Mouse (Mus musculus) left cerebral cortex, adult 11 months (tissue): ENCODE results near the gene Kcnq4.
A peak's percentile ranks its signal among the peaks of the same experiment; 100 is the strongest.

Experiments used
- DNase-seq: peaks from one replicate; pipeline ENCODE4 v3.0.0; 2022; ENCODE audit warnings: low spot score

Kcnq4 gene

DNA sequence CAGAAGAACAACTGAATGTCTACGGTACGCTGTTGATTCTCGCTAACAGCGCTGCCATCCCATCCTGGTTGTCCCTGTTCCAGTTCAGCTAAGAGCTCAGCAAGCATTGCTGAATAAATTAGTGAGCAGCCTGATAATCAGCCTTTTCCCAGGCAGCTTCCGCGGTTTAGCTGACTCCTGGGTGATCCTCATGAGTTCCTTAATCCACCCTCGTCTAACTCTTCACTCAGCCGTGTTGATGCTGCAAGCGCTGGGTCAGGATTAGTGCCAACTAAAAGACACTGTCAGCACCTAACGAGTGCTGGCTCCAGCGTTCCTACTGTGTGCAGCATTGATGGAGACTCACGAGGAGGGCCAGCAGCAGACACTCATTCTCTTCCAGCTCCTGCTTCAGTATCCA is 77.4 kb downstream of the Kcnq4 start:
- DNase-seq, result no peak

DNA sequence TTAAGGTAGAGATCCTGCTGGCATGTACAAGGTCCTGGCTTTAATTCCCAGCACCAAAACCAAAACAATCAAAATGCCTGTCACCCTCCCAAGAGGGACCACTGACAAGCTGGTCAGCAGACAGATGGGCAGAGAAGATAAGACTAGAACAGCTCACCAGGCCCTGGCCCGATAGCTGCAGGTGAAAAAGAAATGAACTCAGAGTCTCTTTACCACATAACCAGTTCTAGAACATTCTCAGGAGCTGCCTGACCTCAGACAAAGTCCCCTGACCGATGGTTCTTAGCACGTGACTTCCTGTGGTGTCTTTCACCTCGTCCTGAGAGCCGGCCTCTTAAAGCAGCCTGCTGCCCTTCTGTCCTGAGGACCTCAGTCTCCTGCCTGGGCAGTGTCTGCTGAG is 78.8 kb downstream of the Kcnq4 start:
- no peak for DNase-seq

DNA sequence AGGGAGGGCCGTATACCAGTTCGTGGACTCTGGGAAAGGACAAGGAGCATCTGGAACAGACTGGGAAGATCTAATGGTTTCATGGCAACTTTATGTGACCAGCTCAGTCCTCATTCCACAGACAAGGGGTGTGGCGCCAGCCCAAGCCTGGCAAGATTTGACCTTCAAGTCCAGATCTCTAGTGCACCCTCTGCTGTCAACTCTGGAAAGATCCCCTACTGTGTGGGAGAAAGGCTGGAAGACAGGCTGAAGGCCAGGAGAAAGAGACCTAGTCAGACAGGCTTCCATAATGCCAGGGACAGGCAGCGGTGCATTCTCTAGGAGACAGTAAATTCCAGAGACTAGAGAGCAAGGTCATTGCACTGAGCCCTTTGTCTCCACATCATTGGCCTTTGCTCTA is 79.9 kb downstream of the Kcnq4 start:
- DNase-seq, result no peak

DNA sequence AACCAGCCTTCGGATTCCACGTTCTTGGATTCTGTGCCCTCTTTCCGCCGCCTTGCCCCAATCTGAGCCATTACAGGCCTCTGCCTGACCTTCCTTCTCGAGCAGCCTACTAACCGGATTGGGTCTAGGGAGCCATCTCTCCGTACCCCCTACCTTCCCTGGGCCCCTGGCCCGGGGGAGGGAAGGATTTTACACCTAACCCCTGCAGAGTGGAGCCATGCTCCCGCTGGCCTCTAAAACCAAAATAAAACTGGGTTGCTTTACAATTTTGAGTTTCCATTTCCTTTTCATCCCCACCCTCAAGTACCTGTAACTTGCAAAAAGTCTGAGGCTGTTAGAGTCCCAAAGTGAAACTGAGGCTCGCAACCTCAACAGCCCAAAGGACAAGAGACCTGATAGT is 80.9 kb downstream of the Kcnq4 start:
- DNase-seq, result no peak

DNA sequence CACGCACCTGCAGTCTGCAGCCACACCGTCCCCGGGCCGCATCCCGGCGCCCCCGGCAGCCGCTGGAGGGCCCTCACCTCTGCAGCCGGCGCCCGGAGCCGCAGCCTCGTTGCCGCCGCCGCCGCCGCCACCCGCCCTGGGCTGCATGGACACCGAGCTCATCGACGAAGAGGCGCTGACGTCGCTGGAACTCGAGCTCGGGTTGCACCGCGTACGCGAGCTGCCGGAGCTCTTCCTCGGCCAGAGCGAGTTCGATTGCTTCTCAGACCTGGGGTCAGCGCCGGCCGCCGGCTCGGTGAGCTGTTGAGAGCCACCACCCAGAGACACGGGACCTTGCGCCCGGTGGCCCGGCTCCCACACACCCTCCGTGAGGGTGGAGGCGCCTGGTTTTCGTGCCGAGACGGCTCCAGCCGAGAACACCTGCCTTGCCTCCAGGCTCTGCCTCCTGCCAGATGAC is 81.3 kb downstream of the Kcnq4 start:
- no peak for DNase-seq

DNA sequence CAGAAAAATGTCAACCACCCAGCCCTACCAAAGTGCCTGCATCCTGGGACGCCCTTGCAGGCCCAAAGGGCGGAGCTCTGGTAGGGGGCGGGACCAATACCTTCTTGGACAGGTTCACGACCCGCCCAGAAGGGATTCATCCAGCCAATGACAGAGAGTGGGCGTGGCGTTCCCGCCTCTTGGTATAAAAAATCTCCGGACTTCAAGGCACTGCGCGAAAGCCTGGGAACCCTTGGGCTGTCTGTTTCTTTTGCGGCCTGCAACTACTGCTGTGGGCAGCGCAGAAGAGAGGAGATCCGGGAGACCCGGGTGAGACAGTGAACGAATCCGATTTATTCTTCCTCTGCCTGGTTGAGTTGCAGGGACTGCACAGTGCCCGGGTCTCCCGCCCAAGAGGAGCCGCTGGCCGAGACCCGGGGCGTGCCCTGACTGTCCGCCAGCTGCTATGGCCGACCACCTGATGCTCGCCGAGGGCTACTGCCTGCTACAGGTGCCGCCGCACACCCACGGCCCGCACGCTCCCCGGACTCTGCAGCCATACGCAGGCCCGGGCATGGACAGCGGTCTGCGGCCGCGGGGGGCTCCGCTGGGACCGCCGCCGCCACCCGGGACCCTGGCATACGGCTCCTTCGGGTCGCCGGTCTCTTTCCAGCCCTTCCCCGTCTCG is 81.9 kb downstream of the Kcnq4 start, which contains the start of gene Cited4:
Gene Cited4, plus strand, starts transcription at position 215 of the 667 bp plus-strand sequence.
- peak; percentile 78 for DNase-seq

DNA sequence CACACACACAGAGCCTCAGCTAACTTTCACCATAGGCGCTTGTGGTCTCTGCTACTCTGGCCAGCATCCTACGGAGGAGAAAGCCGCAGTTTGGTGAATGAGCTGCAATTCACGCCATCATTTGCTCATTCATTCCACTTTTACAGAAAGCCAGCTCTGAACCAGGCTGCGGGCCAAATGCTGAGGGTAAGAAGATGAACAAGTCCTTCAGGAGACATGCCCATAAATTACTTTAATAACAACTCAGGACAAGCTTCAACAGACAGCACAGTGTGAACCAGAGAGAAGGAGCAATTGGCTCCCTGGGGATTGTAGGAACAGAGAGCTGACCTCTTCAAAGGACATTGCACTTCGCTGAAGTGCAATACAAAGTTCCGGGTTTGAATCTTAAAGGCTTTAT is 82.6 kb downstream of the Kcnq4 start:
- DNase-seq, result no peak

DNA sequence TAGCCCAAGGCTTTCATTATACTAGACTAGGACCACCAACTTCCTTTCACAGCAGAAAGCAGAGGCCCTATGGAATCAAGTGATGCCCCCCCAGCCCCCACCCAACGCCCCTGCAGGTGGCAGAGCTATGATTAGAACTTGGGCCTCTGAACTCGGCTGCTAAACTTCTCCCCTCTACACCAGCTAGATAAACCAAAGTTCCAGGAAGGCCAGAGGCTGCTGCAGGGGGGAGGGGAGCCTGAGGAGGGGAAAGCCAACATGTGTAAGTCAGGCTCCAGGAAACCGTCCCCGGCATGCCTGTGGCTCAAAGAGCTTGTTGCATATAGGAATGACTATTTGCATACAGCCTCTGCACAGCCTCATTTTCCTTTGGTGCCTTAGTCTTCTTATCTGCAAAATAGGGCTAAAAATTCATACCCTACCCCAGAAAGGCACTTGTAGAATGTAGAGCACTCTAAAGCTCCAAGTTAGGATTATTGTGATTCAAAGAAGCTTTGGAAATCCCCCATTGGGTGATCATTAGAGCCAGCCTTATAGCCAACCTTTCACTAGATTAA is 83.2 kb downstream of the Kcnq4 start:
- no peak for DNase-seq

DNA sequence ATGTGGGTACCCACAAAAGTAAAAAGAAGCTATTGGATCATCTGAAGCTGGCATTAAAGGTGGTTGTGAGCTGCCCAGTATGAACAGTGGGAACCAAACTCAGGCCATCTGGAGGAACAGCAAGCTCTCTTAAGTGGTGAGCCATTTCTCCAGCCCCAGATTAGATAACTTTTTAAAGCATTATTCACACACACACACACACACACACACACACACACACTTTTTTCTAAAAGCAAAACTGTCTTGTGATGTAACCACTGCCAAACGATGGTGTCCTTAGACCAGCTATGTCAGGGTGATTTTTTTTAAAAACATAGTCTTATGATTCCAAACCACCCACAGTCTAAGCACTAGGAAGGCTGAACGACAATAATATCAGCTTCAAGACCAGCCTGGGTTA is 83.8 kb downstream of the Kcnq4 start:
- no peak for DNase-seq

DNA sequence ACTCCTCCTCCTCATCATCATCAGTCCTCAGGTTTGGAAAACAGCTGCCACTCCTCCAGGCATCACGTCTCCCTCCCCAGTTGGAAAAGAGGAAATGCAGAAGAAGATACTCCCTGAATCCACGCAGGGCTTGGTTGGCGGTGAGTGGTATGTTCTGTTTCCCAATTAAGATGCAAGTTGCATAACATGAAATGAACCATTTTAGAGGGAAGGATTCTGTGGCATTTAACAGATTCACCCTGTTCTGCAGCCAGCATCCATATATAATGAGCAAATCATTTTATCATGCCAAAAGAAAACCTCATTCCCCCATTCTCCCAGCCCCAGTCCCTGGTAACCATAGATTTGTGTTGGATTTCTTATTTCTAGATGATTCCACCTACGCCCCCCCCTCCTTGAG is 87.9 kb downstream of the Kcnq4 start:
- DNase-seq, result peak; percentile 63

DNA sequence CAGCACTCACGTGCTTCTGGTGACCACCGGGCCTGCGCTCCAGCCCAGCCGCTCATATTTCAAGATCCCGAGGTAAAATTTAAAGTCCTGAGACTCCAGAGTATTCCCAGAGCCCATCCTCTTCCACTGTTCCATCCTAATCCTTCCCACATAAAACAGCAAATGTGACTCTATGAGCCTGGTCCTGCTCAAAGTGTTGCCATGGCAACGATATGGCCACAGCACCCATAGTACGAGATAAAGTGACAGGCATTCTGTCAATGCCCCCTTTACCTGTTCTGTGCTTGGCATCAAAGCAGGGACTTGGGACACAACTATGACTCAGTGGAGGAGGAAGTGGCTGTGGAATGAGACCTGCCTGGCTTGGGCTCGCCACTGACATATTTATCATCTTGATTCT is 92.5 kb downstream of the Kcnq4 start:
- DNase-seq, result no peak

DNA sequence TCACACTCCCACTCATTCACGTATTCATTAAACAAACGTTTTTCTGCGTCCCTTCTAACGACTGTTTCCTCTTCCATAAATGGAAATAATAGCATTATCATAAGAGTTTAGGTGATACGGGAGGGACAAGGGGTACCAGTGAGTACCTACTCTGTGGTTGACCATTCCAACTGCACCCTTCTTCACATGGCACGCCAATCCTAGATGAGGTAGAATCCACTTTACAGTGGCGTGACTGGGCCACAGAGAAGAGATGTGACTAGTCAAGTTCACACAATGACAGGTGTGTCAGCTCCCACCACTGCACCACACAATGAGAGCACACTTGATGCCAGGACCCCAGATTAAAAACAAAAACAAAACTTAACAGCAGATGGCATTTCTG is 98.2 kb downstream of the Kcnq4 start:
- no peak for DNase-seq

DNA sequence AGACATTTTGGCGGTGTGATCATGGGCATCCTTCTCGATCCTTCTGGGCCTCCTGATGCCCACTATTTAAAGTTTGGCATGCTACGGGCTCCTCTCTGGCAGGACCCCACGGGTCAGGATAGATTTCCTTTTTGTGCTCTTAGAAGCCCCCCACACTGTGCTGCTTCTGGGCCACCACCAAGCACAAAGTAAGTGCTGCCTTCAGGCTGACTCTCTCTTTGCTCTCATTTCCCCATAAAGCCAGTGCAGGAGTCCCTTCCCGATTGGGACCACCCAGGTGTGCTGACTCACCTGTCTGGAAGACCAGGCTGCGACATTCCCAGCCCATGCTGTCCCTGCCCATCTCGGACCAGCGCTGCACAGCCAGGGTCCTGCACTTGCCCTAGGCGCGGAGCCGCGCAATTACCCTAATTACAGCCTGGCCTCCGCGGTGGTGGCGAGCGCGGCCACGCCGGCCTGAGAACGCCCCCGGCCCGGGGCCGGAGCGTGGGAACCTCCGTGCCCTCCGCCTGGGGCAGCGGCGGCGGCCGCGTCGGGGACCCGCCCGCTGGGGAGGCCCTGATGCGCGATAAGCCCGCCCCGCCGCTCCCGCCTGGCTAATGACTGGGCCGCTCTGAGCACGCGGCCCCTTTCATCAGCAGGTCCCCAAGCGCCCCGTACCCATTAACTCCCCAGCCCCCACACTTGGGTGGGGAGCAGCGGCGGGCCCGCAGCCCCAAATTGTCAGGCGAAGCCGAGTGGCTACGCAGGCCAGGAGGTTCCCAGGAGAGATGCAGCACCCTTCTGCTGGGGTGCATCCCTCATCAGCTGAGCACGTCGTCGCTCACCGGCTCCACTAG is 98.8 kb downstream of the Kcnq4 start:
- no peak for DNase-seq
